Mouse (Mus musculus) thymus, postnatal 14 days (tissue): Measurements from ENCODE around the gene Nceh1.

Experiments used
- DNase-seq: peaks from one replicate; pipeline ENCODE4 v3.0.0; 2021

Gene Nceh1

DNA sequence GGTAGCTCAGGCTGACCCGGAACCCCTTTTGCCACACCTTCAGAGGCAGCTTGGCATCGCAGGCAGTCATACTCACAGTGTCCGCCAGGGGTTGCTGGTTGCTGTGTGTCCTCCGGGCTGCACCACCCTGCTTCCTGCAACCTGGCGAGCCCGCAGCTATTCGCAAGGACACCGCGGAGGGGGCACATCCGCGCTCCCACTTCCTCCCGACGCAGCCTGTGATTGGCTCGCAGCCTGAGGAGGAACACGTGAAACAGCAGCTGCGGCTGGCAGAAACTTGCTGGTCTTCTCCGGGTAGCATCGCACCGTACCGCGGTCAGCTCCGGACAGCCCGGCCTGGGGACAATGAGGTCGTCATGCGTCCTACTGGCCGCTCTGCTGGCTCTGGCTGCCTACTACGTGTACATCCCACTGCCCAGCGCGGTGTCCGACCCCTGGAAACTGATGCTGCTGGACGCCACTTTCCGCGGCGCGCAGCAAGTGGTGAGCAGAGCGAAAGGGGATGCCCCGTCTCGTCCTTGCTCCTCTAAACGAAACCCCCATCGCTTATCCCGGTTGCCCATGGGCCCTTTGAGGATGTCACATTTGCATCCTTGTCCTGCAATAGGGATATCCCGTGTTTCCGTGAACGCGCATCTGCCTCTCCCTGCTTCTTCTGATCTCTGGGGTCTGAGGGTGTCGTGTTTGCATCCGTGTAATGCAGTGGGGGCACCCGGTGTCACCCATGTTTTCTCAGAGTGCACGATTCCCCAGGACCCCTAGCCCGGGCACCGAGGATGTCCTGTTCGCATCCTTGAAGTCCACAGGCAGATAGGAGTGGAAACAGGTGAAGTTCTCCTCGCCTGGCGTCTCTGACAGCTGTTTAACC, at the start of gene Nceh1:
Gene Nceh1, plus strand, starts transcription at position 233 of the 868 bp plus-strand sequence.
- DNase-seq, result peak; percentile 97

- no peak for DNase-seq
Observed at GRCm38 (mm10) chr3:27140101-27140500, 42.7 kb upstream of the Nceh1 start.

DNA sequence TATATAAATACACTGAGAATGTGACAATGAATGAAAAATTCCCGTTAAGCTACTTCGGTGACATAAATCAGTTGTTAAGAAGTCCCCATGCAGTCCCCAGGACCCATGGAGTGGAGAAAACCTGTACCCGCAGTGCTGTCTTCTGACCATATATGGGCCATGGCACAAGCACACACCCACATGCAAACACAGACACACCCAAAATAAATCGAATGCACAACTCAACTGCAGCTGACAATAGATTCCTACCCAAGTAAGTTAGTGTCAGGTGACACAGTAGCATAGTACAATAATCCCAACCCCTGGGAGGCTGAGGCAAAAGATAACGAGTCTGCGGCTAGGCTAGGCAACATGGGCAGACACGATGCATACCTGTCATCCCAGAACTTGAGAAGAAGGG, 39.2 kb upstream of the Nceh1 start:
- DNase-seq, result no peak

DNA sequence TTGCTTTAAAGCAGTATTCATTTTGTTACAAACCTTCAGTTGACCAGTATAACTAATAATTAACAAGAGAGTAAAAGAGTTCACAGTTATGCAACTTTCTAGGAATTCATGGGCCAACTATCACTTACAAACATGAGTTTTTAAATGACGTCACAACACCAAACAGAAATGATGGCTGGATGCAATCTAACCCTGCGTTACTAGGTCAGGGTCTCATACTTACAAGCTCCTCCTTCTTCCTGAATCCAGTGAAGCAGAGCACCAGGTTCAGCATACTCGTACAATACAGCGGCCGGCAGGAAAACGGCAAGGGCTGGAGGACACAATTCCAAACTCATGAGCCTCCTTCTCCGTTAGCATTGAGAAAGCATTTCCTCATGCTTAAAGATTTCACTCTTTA, 37.0 kb upstream of the Nceh1 start:
- no peak for DNase-seq

DNA sequence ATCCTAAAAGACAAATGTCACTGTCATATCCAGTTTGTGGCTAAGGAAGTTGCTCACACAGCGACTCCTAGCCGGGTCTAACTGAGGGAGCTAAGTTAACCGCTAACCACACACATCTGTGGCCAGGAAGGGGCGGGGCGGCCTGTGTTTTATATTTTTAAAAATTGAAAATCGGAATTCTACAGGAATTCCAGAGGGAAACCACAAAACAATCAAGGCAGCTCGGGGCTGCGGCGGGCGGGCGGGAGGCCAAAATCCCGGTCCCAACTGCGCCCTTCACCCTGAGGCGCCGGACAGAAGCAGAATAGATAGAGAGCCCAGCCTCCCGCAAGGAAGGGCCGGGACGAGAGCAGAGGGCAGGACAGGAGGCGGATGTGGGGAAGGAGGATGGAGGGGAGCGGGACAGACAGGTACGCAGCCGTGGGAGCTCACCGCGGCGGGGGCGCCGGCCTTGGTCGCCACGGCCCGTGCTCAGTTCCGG, 29.5 kb upstream of the Nceh1 start:
- DNase-seq, result peak; percentile 71

GRCm38 (mm10) chr3:27153701-27154209, 29.0 kb upstream of the Nceh1 start, which contains the start of gene Ect2:
Gene Ect2 (minus strand): TSS chr3:27153878.
- DNase-seq, result peak; percentile 98

GRCm38 (mm10) chr3:27154280-27154679, 28.5 kb upstream of the Nceh1 start:
- no peak for DNase-seq

DNA sequence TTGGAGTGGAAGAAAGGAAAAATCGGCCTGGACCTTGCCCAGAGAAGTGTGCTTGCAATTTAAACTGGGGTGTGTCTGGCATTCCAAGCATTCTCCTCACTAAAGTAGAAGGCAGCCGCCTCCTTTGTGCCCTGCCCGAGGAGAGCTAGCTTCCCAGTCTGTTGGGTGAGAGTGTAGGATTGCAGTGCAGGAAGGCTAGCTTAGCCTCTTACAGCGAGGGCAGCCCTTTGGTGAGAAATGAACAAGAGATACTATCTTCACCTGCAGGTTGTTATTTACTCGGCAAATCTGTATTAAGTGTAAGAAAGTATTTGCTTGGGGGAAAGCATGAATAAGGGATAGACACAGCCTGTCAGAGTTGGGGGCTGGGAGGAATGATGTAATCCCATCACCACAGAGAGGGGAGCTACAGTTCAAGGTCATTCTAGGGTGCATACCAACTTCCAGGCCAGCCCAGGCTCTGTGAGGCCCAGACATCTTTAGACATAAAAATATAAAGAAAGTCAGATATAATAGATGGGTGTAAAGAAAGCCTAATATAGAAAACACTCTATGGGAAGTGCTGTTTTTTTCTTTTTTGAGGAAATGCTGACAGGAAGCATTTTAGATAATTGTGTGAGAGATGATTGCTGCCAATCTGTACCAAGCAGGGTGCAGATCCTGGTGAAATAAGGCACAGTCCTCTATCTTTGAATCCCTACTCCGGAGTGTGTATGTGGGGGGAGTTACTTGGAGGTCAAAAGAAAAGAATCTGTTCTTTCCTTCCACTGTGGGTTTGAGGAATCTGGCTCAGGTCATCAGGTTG, 27.5 kb upstream of the Nceh1 start:
- peak; percentile 10 for DNase-seq

DNA sequence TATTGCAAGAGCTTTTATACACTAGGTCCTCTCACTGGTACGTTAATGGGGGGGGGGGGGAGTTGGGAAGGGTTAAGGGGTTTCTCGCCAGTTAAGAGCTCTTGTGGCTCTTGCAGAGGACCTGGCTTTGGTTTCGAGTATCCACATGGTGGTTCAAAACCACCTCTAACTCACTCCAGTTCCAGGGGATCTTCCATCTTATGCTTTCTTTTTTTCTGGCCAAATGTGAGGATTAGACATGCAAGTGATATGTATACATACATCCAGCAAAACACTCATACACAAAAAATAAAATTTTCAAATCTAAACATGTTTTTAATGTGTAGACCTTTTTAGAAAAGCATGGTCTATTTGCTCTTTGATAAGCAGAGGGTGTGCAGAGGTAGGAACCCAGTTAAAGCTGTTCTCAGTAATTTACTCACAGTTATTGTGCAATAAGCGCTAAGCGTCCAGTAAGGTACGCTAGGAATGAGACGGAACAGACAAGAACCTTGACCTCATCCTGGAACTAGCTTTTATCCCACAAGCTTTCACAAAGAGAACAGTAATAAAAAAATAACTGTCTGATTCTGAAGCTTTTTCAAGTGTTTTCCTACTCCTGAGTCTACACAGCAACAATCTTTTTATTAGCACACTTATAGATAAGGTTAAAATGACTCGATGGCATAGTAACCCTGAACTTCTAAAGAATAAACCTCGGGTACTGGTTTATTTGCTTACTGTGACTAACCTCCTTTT, 26.7 kb upstream of the Nceh1 start:
- no peak for DNase-seq

DNA sequence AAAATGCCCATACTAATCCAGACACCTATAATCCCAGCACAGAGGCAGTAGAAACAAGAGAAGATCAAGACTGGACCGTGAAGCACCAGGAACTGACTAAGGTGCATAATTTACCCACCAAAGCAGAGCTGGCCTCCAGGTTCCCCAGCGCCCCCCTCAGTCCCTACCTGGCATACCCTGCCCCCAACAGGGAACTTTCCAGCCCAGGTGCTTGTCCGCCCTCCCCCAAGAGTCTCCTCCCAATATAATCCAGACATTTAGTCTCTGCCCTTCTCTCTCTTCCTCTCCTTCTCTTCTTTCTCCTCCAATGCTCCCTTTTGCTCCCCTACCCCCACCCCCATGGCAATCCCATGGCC, 26.2 kb upstream of the Nceh1 start:
- no peak for DNase-seq

GRCm38 (mm10) chr3:27158910-27159309, 23.9 kb upstream of the Nceh1 start:
- DNase-seq, result no peak

GRCm38 (mm10) chr3:27161645-27162409, 20.9 kb upstream of the Nceh1 start:
- no peak for DNase-seq

- DNase-seq, result no peak
Observed at GRCm38 (mm10) chr3:27162410-27162804, 20.4 kb upstream of the Nceh1 start.

DNA sequence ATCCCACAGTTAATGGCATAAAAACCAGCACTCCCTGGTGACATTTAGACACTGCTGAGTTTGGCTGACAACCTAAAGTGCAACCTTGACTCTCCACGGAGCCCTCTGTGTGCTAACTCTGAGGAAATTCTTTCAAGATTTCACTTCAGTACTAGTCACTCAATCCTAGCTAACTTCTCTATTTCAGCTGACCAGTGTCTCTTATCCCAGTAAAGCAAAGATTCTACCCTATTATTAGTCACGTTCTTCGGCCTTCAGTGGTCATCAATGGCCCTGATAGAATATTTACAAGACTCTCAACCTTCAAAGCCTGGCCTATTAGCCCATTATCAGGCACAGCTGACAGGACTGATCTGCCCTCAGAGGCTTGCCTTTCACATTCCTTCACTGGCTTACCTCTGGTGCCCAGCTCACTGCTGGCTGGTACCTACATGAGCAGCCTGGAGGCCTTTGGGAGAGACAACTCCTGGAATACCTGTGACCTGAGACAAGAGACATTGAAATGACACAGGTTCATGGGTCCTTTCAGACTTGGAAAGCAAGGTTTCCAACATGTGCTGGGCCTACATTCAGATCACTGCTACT, 17.2 kb upstream of the Nceh1 start:
- no peak for DNase-seq

DNA sequence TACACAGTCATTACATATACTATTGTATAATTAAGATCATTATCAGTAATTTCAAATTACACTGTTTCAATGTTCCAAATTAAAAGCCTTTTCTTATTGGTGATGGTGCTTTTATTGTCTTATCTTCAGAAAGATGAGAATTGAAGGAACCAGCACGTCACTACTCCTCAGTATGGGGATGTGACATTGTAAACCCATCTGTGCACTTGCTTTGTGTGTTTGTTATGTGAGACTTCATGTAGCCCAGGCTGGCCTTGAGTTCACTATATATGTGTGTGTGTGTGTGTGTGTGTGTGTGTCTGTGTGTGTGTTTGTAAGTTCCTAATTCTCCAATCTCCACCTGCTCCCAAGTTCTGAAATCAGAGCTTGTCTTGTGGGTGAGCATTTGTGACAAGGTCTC, 12.5 kb upstream of the Nceh1 start:
- DNase-seq, result no peak

DNA sequence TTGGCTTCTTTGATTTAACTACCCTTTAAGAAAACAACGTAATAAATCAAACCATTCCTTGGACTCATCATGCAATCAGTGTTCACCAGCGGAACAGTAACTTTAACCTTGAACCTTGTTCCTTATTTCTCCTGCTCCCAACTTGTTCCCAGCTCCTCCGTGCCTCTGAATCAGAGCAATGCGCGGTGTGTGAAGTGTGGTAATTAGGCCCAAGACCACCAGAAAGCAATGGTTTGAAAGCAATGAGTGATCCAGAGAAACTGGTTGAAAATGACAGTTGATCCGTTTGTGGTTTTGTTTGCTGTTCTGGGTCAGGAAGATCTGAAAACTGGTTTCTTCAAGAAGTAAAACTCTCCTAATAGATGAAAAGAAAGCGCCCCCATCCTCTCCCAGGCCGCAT, 3.1 kb upstream of the Nceh1 start:
- no peak for DNase-seq

DNA sequence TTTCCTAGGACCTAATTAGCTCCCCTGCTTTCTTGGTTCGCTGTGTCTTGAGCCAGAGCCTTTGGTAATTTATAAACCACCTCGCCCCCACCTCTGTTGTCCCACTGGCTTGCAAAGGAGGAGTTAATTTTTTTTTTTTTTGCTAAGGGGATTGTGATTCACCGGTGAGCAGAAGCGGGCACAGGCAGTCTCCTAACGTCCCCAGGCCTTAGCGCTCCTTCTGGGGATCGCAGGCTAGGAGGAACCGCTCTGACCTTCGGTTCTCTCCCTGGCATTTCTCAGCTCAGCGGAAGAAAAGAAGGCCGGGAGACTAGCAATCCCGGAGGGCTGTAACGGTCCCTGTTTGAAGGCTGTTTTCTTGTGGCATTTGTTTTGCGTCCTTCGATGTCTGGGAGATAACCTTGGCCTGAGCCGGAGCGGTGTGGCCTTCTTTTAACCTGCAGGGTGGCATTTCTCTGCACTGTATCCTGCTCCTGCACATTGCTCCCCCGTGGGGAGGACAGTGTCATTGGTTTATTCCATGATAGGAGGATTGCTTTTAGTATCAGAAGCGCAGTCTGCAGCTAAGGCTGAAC, 923 bp downstream of the Nceh1 start:
- peak; percentile 22 for DNase-seq

GRCm38 (mm10) chr3:27188386-27188785, 5.6 kb downstream of the Nceh1 start:
- no peak for DNase-seq

GRCm38 (mm10) chr3:27189320-27190261, 6.8 kb downstream of the Nceh1 start:
- no peak for DNase-seq

DNA sequence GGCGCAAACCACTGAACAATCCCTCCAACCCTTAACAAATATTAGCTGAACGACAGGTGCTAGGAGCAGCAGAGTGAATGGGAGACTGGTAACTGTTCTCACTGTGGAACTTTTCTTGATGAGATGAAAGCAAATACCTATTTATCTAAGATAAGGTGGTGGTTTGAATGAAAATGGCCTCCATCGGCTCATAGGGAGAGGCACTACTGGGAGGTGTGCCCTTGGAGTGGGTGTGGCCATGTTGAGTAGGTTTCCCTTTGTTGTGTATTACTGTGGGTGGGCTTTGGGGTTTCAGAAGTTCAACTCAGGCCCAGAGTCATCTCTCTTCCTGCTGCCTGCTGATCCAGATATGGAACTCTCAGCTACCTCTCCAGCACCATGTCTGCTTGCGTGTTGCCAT, 8.1 kb downstream of the Nceh1 start:
- DNase-seq, result no peak
